Mouse (Mus musculus): ENCODE results near the gene Dph1.

Dph1 gene

GRCm38 (mm10) chr11:75158432-75158831 lies 32.6 kb downstream of the Dph1 start:
- DNase-seq (ENCODE audit: low spot score in 2 of 2): no peak

DNA sequence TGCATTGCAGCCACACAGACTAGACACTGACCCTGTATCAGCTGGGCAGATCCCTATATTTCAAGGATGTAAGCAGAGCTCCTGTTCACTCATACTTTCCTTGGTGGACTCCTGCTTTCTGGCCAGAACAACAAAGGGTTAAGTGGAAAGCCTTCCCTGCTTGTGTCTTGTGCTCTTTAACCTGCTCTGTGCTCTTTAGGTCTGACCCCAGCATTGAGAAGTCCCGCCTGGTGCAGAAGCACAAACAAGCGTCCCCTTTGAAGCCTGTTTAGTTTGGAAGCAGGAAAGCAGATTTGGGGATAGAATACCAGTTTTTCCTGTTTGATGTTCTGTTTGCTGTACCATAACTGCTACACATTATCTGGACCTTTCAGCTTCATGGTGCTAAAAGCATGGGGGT lies 33.1 kb downstream of the Dph1 start:
- DNase-seq (ENCODE audit: low spot score in 2 of 2): no peak

- no peak for DNase-seq (ENCODE audit: low spot score in 2 of 2)
These were observed 34.0 kb downstream of the Dph1 start for GRCm38 (mm10) chr11:75157037-75157436.

GRCm38 (mm10) chr11:75156416-75156815 lies 34.6 kb downstream of the Dph1 start:
- DNase-seq (ENCODE audit: low spot score in 2 of 2): no peak

GRCm38 (mm10) chr11:75155985-75156384 lies 35.1 kb downstream of the Dph1 start:
- no peak for DNase-seq (ENCODE audit: low spot score in 2 of 2)

DNA sequence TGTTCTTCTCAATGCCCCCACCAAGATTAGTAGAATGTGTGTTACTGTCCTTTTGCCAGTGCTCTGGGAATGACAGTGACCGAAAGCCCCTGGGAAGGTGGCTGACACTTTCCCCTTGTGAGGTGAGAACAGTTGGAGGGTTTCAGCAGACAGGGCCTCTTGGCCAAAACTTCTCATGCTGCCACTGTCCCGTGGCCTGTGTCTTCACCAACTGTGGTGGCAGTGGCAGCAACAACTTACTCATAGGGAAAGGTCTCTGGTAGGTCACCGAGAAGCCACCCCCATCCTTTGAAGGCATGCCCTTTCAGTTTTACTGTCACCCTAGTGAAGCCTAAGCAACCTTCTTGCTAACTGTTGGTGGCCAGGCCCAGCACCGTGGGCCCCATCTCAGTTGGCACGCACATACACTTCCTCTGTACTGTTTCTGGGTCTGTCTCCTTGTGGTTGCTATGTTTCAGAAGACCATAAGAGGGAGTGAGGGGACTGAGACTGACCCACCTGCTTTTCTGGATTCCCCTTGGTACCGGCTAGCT lies 36.9 kb downstream of the Dph1 start:
- no peak for DNase-seq (ENCODE audit: low spot score in 2 of 2)

- DNase-seq (ENCODE audit: low spot score in 2 of 2): no peak
These were observed 38.2 kb downstream of the Dph1 start for GRCm38 (mm10) chr11:75152603-75153557.

DNA sequence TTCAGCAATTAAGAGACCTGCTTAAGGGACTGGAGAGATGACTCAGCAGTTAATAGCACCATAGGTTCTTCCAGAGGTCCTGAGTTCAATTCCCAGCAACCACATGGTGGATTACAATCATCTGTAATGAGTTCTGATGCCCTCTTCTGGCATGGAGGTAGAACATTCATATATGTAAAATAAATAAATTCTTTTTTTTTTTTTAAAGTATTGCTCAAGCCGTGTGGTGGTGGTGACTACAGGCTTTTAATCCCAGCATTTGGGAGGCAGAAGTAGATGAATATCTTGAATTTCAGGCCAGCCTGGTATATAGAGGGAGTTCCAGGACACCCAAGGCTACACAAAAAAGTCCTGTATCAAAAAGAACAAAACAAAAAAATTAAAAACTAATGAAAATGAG lies 40.7 kb downstream of the Dph1 start:
- DNase-seq (ENCODE audit: low spot score in 2 of 2): no peak

DNA sequence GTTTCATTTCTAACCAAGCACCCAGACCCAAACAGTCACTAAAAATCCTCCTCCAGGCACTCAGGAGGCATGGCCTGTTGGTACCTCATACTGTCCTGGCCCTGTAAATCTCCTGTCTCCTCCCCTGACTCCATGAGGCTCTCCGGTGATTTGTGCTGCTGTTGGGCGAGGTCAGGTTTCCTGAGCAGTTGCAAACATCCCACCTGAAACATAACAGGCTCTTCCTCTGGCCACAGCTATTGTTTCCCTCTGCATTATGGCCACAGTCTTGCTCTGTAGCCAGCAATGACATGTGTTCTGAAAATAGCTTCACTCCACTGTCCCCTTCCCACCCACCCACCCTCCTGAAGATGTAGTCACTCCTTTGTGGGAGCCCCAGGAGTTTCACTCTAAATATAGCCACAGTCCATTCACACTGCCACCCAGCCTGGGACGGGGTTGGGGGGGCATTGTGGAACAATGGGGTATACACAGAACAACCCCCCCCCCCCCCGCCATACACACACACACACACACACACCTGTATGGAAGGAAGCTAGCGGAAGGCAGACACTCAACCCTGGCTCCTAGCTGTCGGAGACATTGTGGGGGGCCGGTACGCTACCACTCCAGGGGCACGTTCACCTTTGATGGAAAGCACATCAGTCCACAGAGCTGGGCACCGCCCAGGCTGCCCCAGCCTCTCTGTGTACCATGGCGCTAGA lies 42.6 kb downstream of the Dph1 start:
- no peak for DNase-seq (ENCODE audit: low spot score in 2 of 2)

GRCm38 (mm10) chr11:75147846-75148168 lies 43.2 kb downstream of the Dph1 start:
- DNase-seq (ENCODE audit: low spot score in 2 of 2): no peak

GRCm38 (mm10) chr11:75147106-75147845 lies 43.8 kb downstream of the Dph1 start:
- no peak for DNase-seq (ENCODE audit: low spot score in 2 of 2)

- no peak for DNase-seq (ENCODE audit: low spot score in 2 of 2)
These were observed 45.2 kb downstream of the Dph1 start for GRCm38 (mm10) chr11:75145841-75146240.

GRCm38 (mm10) chr11:75142749-75143148 lies 48.3 kb downstream of the Dph1 start:
- DNase-seq (ENCODE audit: low spot score in 2 of 2): no peak

DNA sequence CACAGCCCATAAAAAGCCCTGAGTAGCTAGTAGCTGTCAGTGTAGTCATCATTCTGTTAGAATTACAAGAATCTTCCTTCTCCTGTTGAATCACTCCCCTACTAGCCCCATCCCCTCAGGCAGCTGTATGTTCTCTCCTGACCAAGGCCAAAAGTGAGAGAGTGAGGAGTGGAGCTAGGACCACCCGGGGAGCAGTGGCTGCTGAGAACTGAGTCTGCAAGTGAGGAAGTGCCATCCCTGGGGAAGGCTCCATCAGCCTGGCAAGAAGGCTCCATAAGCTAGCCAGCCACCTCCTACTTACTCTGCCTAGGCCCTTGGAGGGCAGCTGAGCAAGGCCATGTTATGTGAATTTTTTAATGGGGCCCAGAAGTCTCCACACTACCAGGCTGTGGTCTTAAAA lies 49.1 kb downstream of the Dph1 start:
- no peak for DNase-seq (ENCODE audit: low spot score in 2 of 2)

DNA sequence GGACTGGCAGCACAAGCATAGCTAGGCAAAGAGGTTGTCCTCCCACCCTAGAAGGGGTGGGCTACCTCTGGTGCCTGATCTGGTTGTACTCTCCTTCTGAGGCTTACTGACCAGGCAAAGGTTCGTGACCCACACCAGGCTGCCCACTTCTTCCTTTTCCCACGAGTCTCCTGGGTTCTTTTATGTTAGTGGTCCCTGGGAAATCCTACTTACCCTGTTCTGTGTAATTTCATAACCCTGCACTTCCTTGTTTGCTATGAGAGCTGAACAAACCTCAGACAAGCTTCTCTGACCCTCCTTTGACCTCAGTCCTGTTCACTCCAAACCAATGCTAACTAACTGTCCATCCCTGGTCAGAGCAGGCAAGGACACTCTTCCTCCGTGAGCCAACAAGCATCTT lies 50.0 kb downstream of the Dph1 start:
- no peak for DNase-seq (ENCODE audit: low spot score in 2 of 2)

- DNase-seq (ENCODE audit: low spot score in 2 of 2): no peak
These were observed 50.6 kb downstream of the Dph1 start for GRCm38 (mm10) chr11:75140431-75140830.

DNA sequence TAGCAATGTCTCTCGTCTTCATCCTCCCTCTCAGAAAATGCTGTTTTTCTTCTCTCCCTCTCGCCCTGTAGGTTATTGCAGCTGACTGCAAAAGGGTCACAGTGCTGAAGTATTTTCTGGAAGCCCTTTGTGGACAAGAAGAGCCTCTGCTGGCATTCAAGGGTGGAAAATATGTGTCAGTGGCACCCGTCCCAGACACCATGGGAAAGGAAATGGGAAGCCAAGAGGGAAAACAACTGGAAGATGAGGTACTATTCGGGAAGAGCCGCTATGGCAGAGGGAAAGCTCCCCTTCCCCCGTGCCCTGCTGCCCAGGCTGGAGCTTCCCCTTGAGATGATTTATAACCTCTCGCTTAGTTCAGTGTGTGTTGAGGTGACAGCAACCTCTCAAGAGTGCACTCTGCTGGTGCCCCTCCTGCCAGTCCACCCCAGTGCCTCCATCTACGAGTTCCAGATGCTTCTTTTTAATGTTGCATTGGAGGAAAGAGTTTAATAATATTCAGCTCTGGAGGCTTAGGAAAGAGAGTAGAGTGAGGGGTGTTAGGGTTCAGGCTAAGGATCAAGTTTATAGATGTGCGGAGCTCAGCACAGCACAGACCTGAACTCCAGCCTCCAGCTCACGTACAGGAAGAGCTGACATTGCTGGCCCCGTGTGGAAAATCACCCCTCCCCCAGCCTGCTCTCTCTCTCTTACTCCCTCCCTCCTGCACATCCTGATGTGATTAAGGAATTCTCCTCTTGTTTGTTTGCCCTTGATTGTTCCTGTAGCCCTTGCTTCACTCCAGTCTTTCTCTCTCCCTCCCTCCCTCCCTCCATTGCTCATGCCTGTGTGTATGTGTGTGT lies 51.7 kb downstream of the Dph1 start:
- DNase-seq (ENCODE audit: low spot score in 2 of 2): no peak

- no peak for DNase-seq (ENCODE audit: low spot score in 2 of 2)
These were observed 54.2 kb downstream of the Dph1 start for GRCm38 (mm10) chr11:75136666-75137398.

DNA sequence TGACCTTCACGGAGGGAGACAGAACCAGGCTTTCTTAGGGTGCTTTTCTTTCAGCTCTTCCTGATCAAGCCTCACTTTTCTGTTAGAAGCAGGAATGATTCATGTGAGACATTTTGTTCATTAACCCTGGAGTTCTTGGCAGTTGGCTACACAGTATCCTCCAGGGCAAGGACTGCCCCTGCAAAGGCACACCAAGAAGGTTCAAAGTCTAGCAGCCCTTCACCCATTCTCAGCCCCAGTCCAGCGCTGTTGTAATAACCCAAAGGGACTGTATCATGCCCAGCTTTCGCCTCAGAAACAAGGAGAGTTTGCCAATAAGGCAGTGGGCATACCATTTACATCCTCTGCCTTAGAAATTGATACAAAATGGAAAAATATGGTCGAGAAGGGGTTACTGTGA lies 55.7 kb downstream of the Dph1 start:
- DNase-seq (ENCODE audit: low spot score in 2 of 2): no peak

DNA sequence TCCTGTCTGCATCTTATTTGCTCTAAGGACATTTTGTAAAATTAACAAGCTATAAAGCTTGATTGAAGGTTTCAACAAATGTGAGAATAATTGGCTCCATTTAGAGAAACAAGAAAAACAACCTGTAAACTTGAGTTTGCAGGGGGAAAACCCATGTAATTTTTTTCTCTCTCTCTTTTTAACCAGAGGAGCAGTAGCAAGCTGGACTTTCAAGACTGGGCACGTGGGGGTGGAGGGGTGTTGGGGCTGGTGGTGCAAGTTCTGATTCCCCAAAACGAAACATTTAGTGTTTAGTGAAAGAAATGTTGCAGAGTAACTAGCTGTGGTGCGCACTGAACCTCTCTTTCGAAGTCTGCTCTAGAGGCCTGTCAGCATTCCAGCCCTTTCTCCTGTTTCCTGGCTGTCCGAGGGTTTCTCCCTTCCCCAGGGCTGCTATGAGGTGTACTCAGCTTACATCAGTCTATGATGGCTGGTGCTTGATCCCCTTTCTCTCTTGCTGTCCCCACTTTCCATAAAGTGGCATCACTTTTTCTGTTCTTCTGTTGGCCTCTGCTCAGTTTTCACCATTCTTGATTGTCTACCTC lies 56.5 kb downstream of the Dph1 start:
- DNase-seq (ENCODE audit: low spot score in 2 of 2): no peak
